Mouse (Mus musculus): Measurements from ENCODE around the gene Lypd6.

Lypd6 gene

DNA sequence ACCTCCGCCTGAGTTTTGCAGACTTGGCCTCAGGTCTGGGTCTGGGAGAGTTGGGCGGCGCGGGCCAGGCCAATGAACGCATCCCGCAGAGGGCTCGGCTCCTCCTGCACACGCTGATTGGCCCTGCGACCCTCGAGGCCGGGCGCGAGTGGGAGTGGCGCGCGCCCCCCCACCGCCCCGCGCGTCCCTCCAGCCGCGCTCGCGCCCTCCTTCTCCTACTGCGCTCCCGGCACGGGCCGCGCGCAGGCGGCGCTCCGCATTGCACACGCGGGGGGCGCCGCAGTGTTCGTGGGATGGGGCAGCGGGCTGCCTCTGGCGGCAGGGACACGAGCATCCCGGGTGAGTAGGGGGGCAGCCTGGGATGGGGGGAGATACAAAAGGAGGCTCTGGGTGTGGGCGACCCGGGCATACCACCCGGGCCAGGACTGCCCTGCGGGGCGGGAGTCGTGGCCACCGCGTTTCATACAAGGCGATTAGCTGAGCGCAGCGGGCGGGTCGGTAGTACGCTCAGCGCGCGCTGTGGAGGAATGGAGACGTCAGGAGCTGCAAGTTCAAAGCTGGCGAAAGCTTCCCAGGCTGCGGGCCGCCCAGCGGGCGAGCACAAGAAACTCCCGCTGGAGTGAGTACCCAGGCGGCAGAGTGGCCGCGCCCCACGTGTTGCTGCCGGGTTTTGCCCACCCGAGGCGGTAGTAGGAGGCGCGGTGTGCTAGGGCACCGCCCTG is at the start of gene Lypd6:
Gene Lypd6, plus strand, starts transcription at position 184 of the 722 bp plus-strand sequence.
- in situ Hi-C loops (cut with MboI, MseI) = no loop called here

DNA sequence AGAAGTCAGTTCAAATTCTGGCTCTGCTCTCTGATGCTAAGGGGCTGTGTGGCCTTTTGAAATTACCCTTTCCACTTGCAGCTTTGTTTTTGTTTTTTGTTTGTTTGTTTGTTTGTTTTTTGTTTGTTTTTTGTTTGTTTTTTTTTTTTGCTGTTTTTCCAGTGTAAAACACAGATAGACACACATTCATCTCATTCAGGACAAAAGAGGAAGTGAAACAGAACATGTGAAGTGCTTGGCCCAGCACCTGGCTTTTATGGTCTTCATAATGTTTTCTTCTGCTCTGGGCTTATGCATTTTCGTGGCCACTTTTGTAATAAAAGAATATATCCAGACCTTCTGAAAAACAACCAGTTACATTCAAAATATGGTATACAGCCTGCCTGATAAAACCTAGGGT is 46.8 kb upstream of the Lypd6 start:
- in situ Hi-C loops (cut with MboI, MseI) = no loop called here

- in situ Hi-C loops (cut with MboI, MseI) = no loop called here
These were observed 40.7 kb upstream of the Lypd6 start for GRCm38 (mm10) chr2:50025549-50025948.

DNA sequence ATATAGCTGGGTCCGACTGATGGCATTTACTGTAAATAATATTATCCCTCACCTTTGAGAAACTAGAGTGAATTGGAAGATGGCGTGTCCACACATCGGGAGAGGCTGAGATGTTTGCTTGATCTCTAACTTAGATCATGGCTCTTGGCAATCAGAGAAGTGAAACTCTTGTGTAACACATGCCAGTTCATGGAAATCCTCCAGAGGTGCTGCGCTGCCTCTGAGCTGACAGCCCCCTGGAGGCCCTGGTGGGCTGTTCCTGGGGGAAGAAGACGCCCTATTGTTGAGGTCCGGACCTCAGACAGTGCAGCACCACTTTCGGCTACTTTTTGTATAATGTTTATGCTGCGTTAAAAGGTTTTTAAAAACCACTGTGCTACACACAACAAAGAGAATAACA is 37.3 kb upstream of the Lypd6 start:
- in situ Hi-C loops (cut with MboI, MseI) = no loop called here

- in situ Hi-C loops (cut with MboI, MseI) = no loop called here
These were observed 21.9 kb upstream of the Lypd6 start for GRCm38 (mm10) chr2:50044170-50044870.

DNA sequence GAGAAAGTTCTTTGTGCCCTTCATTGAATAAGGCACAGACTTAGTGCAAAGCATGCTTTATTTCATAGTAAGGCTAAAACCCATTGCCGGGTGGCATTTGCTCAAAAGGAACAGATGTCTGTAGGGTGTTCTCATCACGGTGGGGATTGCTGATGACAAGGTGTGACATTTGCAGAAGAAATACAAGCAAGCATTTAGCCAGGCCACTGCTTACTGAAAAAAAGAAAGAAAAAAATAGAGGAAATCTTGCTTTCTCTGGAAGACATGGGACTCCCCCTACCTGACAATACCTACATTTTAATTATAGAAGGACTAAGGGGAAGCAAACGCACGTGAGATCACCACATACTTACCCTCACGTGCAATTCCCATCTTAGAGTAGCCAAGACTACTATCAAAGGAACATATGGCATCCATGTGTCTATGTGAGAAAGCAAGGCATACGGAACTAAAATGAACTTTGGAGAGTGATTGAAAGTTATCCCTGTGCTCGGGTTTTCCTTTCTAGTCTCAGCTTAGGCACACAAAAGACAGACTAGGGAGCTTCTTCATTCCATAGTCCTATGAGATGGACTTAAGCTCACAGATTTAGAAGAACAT is 21.3 kb upstream of the Lypd6 start:
- in situ Hi-C loops (cut with MboI, MseI) = no loop called here

GRCm38 (mm10) chr2:50045841-50046240 is 20.4 kb upstream of the Lypd6 start:
- in situ Hi-C loops (cut with MboI, MseI) = no loop called here

DNA sequence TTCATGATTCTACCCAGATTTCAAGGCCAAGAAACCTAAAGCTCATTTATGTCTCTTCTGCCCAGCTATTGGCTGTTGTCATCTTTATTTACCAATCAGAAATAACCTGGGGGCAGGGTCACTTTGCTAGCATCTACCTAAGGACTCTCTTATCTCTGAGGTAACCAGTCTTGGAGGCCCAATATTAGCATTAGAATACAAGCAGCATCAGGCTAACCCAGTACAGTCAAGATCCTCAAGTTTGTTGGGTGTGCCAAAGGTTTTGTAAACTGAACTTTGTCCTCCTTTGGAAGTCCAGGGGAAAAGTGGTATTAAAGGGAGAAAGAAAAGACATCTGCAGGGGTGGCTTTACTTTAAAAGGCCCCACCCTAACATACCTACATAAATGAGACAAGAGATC is 17.8 kb upstream of the Lypd6 start:
- in situ Hi-C loops (cut with MboI, MseI) = no loop called here

GRCm38 (mm10) chr2:50053893-50054292 is 12.3 kb upstream of the Lypd6 start:
- in situ Hi-C loops (cut with MboI, MseI) = no loop called here

DNA sequence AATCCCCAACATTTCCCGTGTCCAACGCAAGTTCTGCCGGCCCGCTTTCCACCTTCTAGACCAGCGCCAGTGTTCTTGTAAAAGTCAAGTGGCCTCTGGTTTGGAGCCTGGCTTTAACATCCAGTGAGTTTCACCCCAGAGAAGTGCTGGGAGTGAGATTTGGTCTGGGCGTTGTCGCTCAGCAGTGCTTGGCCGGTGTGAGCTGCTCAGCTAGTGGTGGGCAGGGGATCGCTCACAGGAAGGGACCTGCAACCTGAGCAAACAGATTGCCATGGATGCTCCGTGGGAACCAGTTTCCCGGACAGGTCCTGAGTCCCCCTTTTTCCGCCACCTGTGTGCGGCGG is 355 bp upstream of the Lypd6 start:
- in situ Hi-C loops (cut with MboI, MseI) = no loop called here

DNA sequence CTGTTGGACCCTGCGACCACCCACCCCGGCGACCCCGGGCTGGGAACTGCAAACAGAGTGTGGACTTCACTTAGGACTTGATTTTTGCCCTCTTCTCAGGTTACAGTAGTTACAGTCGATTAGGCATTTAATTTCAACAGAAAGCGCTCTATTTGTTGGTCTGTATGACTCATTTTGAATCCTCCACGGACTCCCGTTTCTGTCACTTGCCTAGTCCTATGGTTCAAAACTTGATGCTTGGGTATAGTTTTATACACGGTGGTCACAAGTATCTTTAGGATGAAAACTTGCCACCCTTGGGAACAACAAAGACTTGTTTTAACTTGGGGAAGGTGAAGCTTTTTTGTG is 713 bp downstream of the Lypd6 start:
- in situ Hi-C loops (cut with MboI, MseI) = no loop called here

DNA sequence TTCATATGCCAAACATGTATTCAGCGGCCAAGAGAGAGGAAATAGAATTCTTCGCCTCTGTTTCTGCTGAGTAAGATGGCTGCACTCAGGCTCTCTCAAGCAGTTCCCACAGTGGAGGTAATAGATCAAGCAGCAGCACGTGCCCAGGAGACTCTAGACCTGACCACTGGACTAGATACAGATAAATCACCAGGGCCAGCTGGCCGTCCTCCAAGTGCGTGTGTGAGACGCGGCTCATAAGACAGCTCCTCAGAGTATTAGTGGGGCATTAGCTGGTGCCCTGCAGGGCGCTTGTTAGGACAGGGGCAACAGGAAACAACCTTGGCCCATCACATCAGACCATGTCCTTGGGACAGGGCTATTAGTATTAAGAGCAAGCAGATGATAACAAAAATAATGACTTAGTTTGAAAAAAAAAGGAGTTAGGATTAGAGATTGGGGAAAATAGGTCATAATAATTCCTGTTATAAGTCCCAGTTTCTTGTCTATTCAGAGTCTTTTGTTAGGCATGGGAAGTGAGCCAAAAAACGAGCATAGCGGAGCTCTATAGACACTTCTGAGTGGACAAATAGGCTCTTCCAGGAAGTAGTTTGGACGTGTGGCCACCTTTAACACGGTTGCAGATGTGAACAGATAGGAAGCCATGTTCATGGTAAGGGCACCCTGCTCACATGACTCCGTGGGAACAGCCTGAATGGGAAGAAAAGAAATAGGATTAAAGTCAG is 3.5 kb downstream of the Lypd6 start:
- in situ Hi-C loops (cut with MboI, MseI) = no loop called here

GRCm38 (mm10) chr2:50072158-50072557 is 5.9 kb downstream of the Lypd6 start:
- in situ Hi-C loops (cut with MboI, MseI) = no loop called here

DNA sequence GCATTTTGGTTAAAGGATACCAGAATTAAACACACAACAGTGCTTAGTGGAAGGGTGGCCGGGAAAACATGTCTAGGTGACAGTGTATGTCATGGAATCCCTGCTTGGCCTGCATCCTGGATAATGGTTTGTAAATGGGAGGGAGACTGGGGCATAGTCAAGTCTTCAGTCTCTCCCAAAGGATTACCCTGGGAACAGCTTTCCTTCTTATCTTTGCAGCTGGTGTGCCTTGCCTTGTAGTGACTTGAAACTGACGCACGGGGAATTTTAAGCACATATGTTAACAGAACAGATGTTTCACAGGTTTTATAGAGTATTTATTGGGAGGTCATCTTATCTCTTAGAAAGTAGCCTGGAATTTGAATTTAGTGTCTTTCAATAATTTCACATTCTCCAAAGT is 18.5 kb downstream of the Lypd6 start:
- in situ Hi-C loops (cut with MboI, MseI) = no loop called here

DNA sequence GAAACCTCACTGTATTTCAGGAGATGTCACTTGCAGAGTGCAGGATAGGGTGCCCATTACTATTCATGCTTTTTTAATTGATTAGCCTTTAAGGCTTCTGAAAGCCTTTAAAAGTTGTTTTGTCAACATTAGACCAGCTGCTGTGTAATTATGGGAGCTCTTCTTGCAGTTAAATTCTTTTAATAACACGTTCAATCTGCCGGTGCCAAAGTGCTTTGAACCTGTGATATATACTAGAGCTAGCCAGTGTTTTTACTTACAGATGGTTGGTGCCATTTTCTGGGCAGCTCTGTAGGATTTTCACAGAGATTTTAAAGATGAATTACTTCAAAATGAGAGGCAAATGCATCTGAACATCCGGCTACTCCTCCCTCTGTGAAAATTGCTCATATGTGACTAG is 21.5 kb downstream of the Lypd6 start:
- in situ Hi-C loops (cut with MboI, MseI) = no loop called here

- in situ Hi-C loops (cut with MboI, MseI) = no loop called here
These were observed 30.1 kb downstream of the Lypd6 start for GRCm38 (mm10) chr2:50096336-50096735.

DNA sequence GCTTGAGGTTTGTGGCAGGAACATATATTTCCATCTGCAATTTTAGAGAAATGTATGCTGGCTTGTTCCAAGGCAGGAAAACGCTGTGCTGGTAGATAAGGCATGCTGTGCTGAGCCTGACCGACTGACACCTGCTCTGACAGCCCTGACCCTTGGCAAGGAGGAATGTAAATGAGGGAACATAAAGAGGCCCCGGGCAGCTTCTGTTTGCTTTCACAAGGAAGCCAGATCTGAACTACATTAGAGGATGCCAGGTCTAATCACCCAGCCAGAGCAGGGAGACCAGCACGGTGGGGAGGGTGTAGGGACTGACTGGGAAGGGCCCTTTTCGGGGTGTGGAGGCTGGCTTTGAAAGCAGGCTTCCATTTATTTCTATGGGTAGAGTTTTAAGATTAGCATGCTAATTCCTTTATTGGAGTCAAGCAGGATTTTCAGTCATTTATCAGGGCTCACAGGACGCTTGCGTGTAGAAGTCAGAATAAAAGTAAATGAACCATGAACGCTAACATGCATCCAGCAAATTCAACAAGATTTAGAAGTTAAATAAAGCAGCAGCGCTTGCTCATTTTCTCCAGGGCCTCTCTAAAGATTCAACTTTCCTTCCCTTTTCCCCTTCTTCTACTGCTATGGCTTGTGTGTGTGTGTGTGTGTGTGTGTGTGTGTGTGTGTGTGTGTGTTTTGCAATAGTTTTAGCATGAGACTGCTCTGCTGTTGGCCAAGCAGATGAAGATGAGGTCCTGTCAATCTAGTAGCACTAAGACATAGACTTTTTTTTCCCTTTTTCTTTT is 34.3 kb downstream of the Lypd6 start:
- in situ Hi-C loops (cut with MboI, MseI) = no loop called here

- in situ Hi-C loops (cut with MboI, MseI) = no loop called here
These were observed 34.9 kb downstream of the Lypd6 start for GRCm38 (mm10) chr2:50101152-50101450.

GRCm38 (mm10) chr2:50103850-50104503 is 37.7 kb downstream of the Lypd6 start:
- in situ Hi-C loops (cut with MboI, MseI) = no loop called here

DNA sequence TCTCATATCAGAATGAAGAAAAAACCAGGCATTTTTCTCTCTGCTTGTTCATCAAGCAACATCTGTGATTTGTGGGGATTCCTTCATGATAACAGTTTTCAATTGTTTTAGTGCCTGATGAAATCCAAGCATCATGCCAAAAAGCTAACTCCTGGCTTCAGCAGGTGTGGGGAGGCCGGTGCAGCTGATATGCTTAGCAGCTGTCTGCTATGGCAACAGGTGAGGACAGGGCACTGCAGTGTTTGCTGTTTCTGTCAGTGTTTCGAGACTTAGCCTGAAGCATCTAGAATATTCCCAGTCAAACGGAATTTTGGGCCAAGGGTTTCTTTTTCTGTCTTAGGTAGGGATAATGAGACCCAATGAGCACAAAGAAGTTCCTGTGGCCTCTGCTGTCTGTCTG is 39.4 kb downstream of the Lypd6 start:
- in situ Hi-C loops (cut with MboI, MseI) = no loop called here

DNA sequence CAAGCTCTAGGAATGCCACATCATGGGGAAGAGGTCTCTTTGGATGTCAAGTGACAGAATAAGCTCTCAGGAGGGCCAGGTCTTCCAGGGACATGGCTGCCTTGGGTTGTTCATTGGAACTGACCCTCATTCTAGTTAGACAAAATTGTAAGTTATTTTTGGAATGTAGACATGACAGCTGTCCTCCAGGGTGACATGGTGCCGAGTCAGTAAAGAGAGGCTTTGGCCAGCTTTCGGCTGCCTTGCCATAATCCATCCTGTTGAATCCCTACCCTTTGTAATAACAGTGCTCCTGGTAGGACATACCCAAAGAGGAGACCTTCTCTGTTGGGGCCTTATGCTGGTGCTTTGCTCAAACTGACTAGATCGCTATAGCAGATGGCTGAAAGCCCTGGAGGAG is 39.8 kb downstream of the Lypd6 start:
- in situ Hi-C loops (cut with MboI, MseI) = no loop called here

All from T-helper 1 cell (primary cell).